Mouse (Mus musculus) liver, postnatal 0 days (tissue): ENCODE measurements around the gene Cryz. TPM values are rescaled to one million over a fixed set of nuclear protein-coding genes. Genes with fewer than 3 reads are reported as not detected.

Source experiments
- ATAC-seq: fragments of 200-750 bp; cut with Nextera tagmentation; 2 replicates; pipeline ENCODE4 v1.8.0; 2017; ENCODE audit warnings: mild to moderate bottlenecking, moderate library complexity
- DNase-seq: peaks from one replicate; pipeline ENCODE4 v3.0.0-alpha.2; 2016
- H3K27ac ChIP-seq: fragments of 300-500 bp; sonication (generic); 2 replicates; pipeline ENCODE4 v1.5.1; 2014; ENCODE audit warnings: antibody characterized with exemption, moderate library complexity, mild to moderate bottlenecking, low read depth
- H3K27me3 ChIP-seq: fragments of 300-500 bp; sonication (generic); 2 replicates; pipeline ENCODE4 v1.6.1; 2014; ENCODE audit warnings: low read length, control low read depth, mixed read lengths; ENCODE audit not compliant: insufficient read depth
- H3K36me3 ChIP-seq: fragments of 300-500 bp; sonication (generic); replicated peaks from 2 replicates; pipeline ENCODE4 v1.6.1; 2014; ENCODE audit warnings: mild to moderate bottlenecking, control low read depth, low read length, moderate library complexity, mixed read lengths; ENCODE audit not compliant: insufficient read depth
- H3K4me1 ChIP-seq: fragments of 300-500 bp; sonication (generic); 2 replicates; pipeline ENCODE4 v1.6.1; 2014; ENCODE audit warnings: antibody characterized with exemption, mild to moderate bottlenecking, control low read depth; ENCODE audit not compliant: insufficient read depth
- H3K4me2 ChIP-seq: fragments of 300-500 bp; sonication (generic); 2 replicates; pipeline ENCODE4 v1.6.1; 2014; ENCODE audit warnings: low read depth, mild to moderate bottlenecking, low read length, moderate library complexity, mixed read lengths
- H3K4me3 ChIP-seq: fragments of 300-500 bp; sonication (generic); 2 replicates; pipeline ENCODE4 v1.5.1; 2014; ENCODE audit warnings: low read depth, low read length
- H3K9ac ChIP-seq: fragments of 300-500 bp; sonication (generic); replicated peaks from 2 replicates; pipeline ENCODE4 v1.6.1; 2014; ENCODE audit warnings: mild to moderate bottlenecking, moderate library complexity
- H3K9me3 ChIP-seq: fragments of 300-500 bp; sonication (generic); 2 replicates; pipeline ENCODE4 v1.6.1; 2016; ENCODE audit warnings: mild to moderate bottlenecking, control low read depth, low read length, mixed read lengths
- CTCF ChIP-seq: sonication (generic); IDR thresholded peaks from 2 replicates; pipeline ENCODE4 v1.5.1; 2016; ENCODE audit warnings: antibody characterized with exemption, low read depth
- EP300 ChIP-seq: IDR thresholded peaks from 2 replicates; pipeline ENCODE4 v1.6.1; 2016; ENCODE audit warnings: antibody characterized with exemption, low read depth, mild to moderate bottlenecking
- WGBS: fragments of 180-500 bp; shearing (Covaris S2); extraction: QIAGEN DNeasy Blood & Tissue Kit; methylation state at CpG from one replicate; pipeline ENCODE4 v1.1.7; 2014; ENCODE audit not compliant: insufficient replicate concordance; 5-methylcytosine and 5-hydroxymethylcytosine counted together
- polyA plus RNA-seq: library from polyadenylated mRNA; unstranded; fragments of >200 nt; fragmentation: Nextera tagmentation; extraction: Ambion mirVana; gene quantifications from 2 replicates; pipeline ENCODE4 v1.2.1, GENCODE M21; 2015

The Cryz gene
- polyA plus RNA-seq, 1 experiment from 2014 or later, result 27.5 TPM

DNA sequence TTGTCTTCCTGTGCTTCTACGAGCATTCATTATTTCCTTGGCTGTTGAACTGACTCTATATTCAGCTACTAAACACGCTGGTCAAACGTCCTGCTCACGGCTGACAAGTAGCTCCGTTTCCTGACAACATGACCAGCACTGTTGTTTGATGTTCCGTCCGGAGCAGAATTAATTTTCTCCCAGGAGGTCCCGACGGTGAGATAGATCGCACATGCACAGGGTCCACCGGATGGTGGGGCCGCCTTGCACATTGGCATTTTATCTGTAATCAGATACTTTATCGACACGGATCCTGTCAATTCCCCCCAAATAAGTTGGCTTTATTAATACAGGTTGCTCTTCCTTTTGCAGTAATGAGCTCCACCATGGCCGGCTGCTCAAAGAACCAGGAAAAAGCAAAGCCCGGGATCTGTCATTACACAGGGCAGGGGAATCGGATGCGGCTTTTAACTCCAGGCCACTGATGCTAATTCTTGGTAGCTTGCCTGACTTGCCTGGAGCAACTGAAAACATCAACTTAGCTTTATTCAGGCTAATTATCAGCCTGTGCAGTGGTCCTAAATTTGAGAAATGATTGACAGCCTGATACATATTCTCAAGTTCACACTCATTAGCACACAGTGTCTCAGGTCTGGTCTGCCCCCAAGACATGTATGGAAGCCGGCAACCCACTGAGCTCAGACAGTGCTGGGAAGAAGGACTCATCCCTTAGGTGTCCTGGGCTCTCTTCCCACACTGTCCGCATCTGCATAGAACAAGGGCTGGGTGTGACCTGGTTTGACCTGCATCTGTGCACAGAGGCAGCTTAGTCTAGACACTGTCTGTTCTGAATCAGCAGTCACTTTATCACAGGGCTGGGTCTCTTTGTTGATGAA is 53.1 kb downstream of the Cryz start:
- no peak overlapping the region for H3K27ac ChIP-seq
- no peaks in the 10 kb centered on the region for H3K9me3 ChIP-seq
- H3K4me3 ChIP-seq, result no peak overlapping the region
- WGBS, result 78% methylated on average over 20 of the region's 20 CpGs
- H3K4me2 ChIP-seq, result no peak overlapping the region
- H3K4me1 ChIP-seq, result no peaks in the 10 kb centered on the region
- DNase-seq, result no peak
- ATAC-seq, result no peak
- no peak overlapping the region for H3K9ac ChIP-seq
- no peaks in the 10 kb centered on the region for H3K27me3 ChIP-seq
- no peak for TF ChIP-seq CTCF
- no peak for TF ChIP-seq EP300
- H3K36me3 ChIP-seq, result no peaks in the 10 kb centered on the region

DNA sequence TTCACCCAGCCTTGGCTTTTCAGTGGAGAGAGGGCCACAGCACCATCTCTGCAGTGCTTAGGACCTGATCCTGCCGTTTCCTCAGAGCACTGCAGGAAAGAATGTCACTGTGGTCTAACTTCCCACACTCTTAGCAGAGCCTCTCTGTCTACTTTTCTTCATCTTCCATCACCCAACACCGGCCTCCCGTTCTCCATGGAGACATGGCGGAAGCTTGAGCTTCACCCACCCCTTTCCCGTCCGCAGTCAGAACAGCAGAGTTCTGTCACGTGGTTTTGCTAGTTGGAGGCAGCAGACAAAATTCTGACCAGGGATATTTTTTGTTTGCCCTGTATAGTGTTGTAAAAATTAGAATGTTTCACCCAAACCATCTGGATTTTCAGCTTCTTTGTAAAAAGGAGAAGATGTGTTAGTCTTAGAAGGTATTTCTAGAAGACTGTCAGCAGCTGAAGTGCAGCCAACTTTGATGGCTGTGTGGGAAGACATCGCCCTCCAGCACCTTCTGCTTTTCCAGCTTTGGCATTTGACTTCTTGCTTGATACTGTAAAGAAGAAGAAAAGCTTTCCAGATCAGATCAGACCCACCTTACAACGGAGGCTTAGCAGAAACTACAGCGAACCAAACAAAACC is 54.8 kb downstream of the Cryz start:
- ATAC-seq (no peak), DNase-seq (no peak)
- WGBS, result 65% methylated on average over 10 of the region's 10 CpGs

GRCm38 (mm10) chr3:154652581-154653420 is 56.3 kb downstream of the Cryz start:
- DNase-seq (peak; percentile 52), ATAC-seq (no peak; the same call in 1 of the 2 replicates)
- Histone ChIP-seq H3K4me1 (no peaks in the 10 kb centered on the region), H3K9me3 (no peaks in the 10 kb centered on the region), H3K4me2 (no peak overlapping the region), H3K36me3 (no peaks in the 10 kb centered on the region), H3K27me3 (no peaks in the 10 kb centered on the region), H3K9ac (no peak overlapping the region), H3K4me3 (no peak overlapping the region), H3K27ac (no peak overlapping the region)
- WGBS, result 45% methylated on average over 24 of the region's 24 CpGs
- TF ChIP-seq EP300, result no peak
- peak; percentile 69 for TF ChIP-seq CTCF

More for the DNA sequence above, 54.8 kb downstream of the Cryz start:
- Histone ChIP-seq H3K4me1 (no peaks in the 10 kb centered on the region), H3K27me3 (no peaks in the 10 kb centered on the region), H3K4me2 (no peak overlapping the region), H3K9me3 (no peaks in the 10 kb centered on the region), H3K27ac (no peak overlapping the region), H3K4me3 (no peak overlapping the region), H3K36me3 (no peaks in the 10 kb centered on the region), H3K9ac (no peak overlapping the region)
- TF ChIP-seq EP300 (no peak), CTCF (no peak)

DNA sequence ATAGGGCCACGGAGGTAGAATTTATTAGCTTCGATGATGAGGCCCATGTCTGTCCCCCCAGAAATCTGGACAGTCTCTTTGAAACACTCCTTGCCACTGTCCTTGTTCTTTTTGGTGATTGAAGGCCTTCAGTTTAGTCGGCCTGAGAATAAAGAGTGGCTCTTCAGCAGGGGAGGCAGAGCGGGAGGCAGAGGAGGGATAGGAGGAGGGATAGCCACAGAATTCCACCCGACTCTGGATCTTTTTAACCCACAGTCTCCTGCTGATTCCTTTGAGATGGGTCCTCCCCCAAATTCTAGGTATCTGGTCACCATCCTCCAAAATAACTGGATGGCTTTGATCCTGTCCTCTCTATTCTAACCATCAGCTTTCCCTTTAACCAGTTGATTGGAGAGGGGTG is 56.9 kb downstream of the Cryz start:
- WGBS, result 64% methylated on average over 5 of the region's 5 CpGs
- TF ChIP-seq EP300, result no peak
- TF ChIP-seq CTCF, result no peak
- DNase-seq, result no peak

GRCm38 (mm10) chr3:154654284-154654683 is 57.8 kb downstream of the Cryz start:
- Histone ChIP-seq H3K27ac (no peak overlapping the region), H3K4me1 (no peaks in the 10 kb centered on the region), H3K4me3 (no peak overlapping the region), H3K9ac (no peak overlapping the region), H3K9me3 (no peaks in the 10 kb centered on the region), H3K36me3 (no peaks in the 10 kb centered on the region), H3K4me2 (no peak overlapping the region), H3K27me3 (no peaks in the 10 kb centered on the region)
- TF ChIP-seq EP300 (no peak), CTCF (no peak)
- ATAC-seq (0 out of 2 replicates have a peak, but pooled peaks have one; percentile 31), DNase-seq (no peak)
- 57% methylated on average over 6 of the region's 6 CpGs for WGBS

More for the DNA sequence above, 56.9 kb downstream of the Cryz start:
- H3K4me3 ChIP-seq, result no peak overlapping the region
- H3K27ac ChIP-seq, result no peak overlapping the region
- no peak overlapping the region for H3K9ac ChIP-seq
- no peaks in the 10 kb centered on the region for H3K27me3 ChIP-seq
- no peaks in the 10 kb centered on the region for H3K36me3 ChIP-seq
- H3K4me1 ChIP-seq, result no peaks in the 10 kb centered on the region
- H3K4me2 ChIP-seq, result no peak overlapping the region
- H3K9me3 ChIP-seq, result no peaks in the 10 kb centered on the region
- ATAC-seq, result no peak

GRCm38 (mm10) chr3:154654901-154655300 is 58.4 kb downstream of the Cryz start:
- Histone ChIP-seq H3K27me3 (no peaks in the 10 kb centered on the region), H3K4me1 (no peaks in the 10 kb centered on the region), H3K4me3 (no peak overlapping the region), H3K4me2 (no peak overlapping the region), H3K9me3 (no peaks in the 10 kb centered on the region), H3K36me3 (no peaks in the 10 kb centered on the region), H3K27ac (no peak overlapping the region), H3K9ac (no peak overlapping the region)
- TF ChIP-seq EP300 (no peak), CTCF (no peak)
- DNase-seq (no peak), ATAC-seq (no peak)
- WGBS, result 57% methylated on average over 12 of the region's 12 CpGs
